Mouse (Mus musculus): Measurements from ENCODE around the gene Gm45140. TPM values are rescaled to one million over a fixed set of nuclear protein-coding genes. Genes with fewer than 3 reads are reported as not detected.

Gene Gm45140
- polyA plus RNA-seq, 1 experiment = not detected

- H3K4me3 ChIP-seq (ENCODE audit: insufficient read depth, low read depth, low read length) = no peak overlapping the region
- H3K27ac ChIP-seq (replicated peaks; ENCODE audit: low read depth, low read length) = no peak overlapping the region
- no peaks in the 10 kb centered on the region for H3K4me1 ChIP-seq (ENCODE audit: control insufficient read depth, insufficient read depth, insufficient read length, low read length)
These were observed 80.4 kb downstream of the Gm45140 start for GRCm38 (mm10) chr6:87755196-87755595.

GRCm38 (mm10) chr6:87751574-87751973, 84.0 kb downstream of the Gm45140 start:
- Histone ChIP-seq H3K27ac (replicated peaks; ENCODE audit: low read depth, low read length) (no peak overlapping the region), H3K4me1 (ENCODE audit: control insufficient read depth, insufficient read depth, insufficient read length, low read length) (no peaks in the 10 kb centered on the region), H3K4me3 (ENCODE audit: insufficient read depth, low read depth, low read length) (no peak overlapping the region)

GRCm38 (mm10) chr6:87750184-87750910, 85.2 kb downstream of the Gm45140 start:
- Histone ChIP-seq H3K4me1 (ENCODE audit: control insufficient read depth, insufficient read depth, insufficient read length, low read length) (no peaks in the 10 kb centered on the region), H3K27ac (replicated peaks; ENCODE audit: low read depth, low read length) (no peak overlapping the region), H3K4me3 (ENCODE audit: insufficient read depth, low read depth, low read length) (no peak overlapping the region)

- Histone ChIP-seq H3K4me1 (ENCODE audit: control insufficient read depth, insufficient read depth, insufficient read length, low read length) (no peaks in the 10 kb centered on the region), H3K4me3 (ENCODE audit: insufficient read depth, low read depth, low read length) (no peak overlapping the region), H3K27ac (replicated peaks; ENCODE audit: low read depth, low read length) (no peak overlapping the region)
These were observed 87.1 kb downstream of the Gm45140 start for GRCm38 (mm10) chr6:87748531-87748930.

GRCm38 (mm10) chr6:87748078-87748477, 87.5 kb downstream of the Gm45140 start:
- Histone ChIP-seq H3K4me3 (ENCODE audit: insufficient read depth, low read depth, low read length) (no peak overlapping the region), H3K27ac (replicated peaks; ENCODE audit: low read depth, low read length) (no peak overlapping the region), H3K4me1 (ENCODE audit: control insufficient read depth, insufficient read depth, insufficient read length, low read length) (no peaks in the 10 kb centered on the region)

- H3K4me1 ChIP-seq (ENCODE audit: control insufficient read depth, insufficient read depth, insufficient read length, low read length) = no peaks in the 10 kb centered on the region
- H3K4me3 ChIP-seq (ENCODE audit: insufficient read depth, low read depth, low read length) = no peak overlapping the region
- H3K27ac ChIP-seq (replicated peaks; ENCODE audit: low read depth, low read length) = no peak overlapping the region
These were observed 88.7 kb downstream of the Gm45140 start for GRCm38 (mm10) chr6:87746849-87747248.

GRCm38 (mm10) chr6:87746059-87746458, 89.5 kb downstream of the Gm45140 start:
- H3K4me1 ChIP-seq (ENCODE audit: control insufficient read depth, insufficient read depth, insufficient read length, low read length) = no peaks in the 10 kb centered on the region
- H3K27ac ChIP-seq (replicated peaks; ENCODE audit: low read depth, low read length) = no peak overlapping the region
- no peak overlapping the region for H3K4me3 ChIP-seq (ENCODE audit: insufficient read depth, low read depth, low read length)

- Histone ChIP-seq H3K4me1 (ENCODE audit: control insufficient read depth, insufficient read depth, insufficient read length, low read length) (no peaks in the 10 kb centered on the region), H3K27ac (replicated peaks; ENCODE audit: low read depth, low read length) (no peak overlapping the region), H3K4me3 (ENCODE audit: insufficient read depth, low read depth, low read length) (no peak overlapping the region)
These were observed 90.3 kb downstream of the Gm45140 start for GRCm38 (mm10) chr6:87745301-87745700.

- Histone ChIP-seq H3K4me3 (ENCODE audit: insufficient read depth, low read depth, low read length) (no peak overlapping the region), H3K27ac (replicated peaks; ENCODE audit: low read depth, low read length) (no peak overlapping the region), H3K4me1 (ENCODE audit: control insufficient read depth, insufficient read depth, insufficient read length, low read length) (no peaks in the 10 kb centered on the region)
These were observed 91.0 kb downstream of the Gm45140 start for GRCm38 (mm10) chr6:87744632-87745031.

- H3K4me1 ChIP-seq (ENCODE audit: control insufficient read depth, insufficient read depth, insufficient read length, low read length) = no peaks in the 10 kb centered on the region
- no peak overlapping the region for H3K4me3 ChIP-seq (ENCODE audit: insufficient read depth, low read depth, low read length)
- H3K27ac ChIP-seq (replicated peaks; ENCODE audit: low read depth, low read length) = no peak overlapping the region
These were observed 92.3 kb downstream of the Gm45140 start for GRCm38 (mm10) chr6:87743281-87743680.

GRCm38 (mm10) chr6:87742804-87743203, 92.8 kb downstream of the Gm45140 start:
- Histone ChIP-seq H3K27ac (replicated peaks; ENCODE audit: low read depth, low read length) (no peak overlapping the region), H3K4me3 (ENCODE audit: insufficient read depth, low read depth, low read length) (no peak overlapping the region), H3K4me1 (ENCODE audit: control insufficient read depth, insufficient read depth, insufficient read length, low read length) (no peaks in the 10 kb centered on the region)

- Histone ChIP-seq H3K27ac (replicated peaks; ENCODE audit: low read depth, low read length) (no peak overlapping the region), H3K4me1 (ENCODE audit: control insufficient read depth, insufficient read depth, insufficient read length, low read length) (no peaks in the 10 kb centered on the region), H3K4me3 (ENCODE audit: insufficient read depth, low read depth, low read length) (no peak overlapping the region)
These were observed 93.6 kb downstream of the Gm45140 start for GRCm38 (mm10) chr6:87741978-87742377.

- Histone ChIP-seq H3K4me1 (ENCODE audit: control insufficient read depth, insufficient read depth, insufficient read length, low read length) (no peaks in the 10 kb centered on the region), H3K4me3 (ENCODE audit: insufficient read depth, low read depth, low read length) (no peak overlapping the region), H3K27ac (replicated peaks; ENCODE audit: low read depth, low read length) (no peak overlapping the region)
These were observed 95.1 kb downstream of the Gm45140 start for GRCm38 (mm10) chr6:87740496-87740895.

GRCm38 (mm10) chr6:87739898-87740297, 95.7 kb downstream of the Gm45140 start:
- H3K27ac ChIP-seq (replicated peaks; ENCODE audit: low read depth, low read length) = no peak overlapping the region
- no peaks in the 10 kb centered on the region for H3K4me1 ChIP-seq (ENCODE audit: control insufficient read depth, insufficient read depth, insufficient read length, low read length)
- H3K4me3 ChIP-seq (ENCODE audit: insufficient read depth, low read depth, low read length) = no peak overlapping the region

Measured in brown adipose tissue, adult 24 weeks (tissue).